Mouse (Mus musculus): ENCODE measurements at regions not wholly inside any gene's neighbourhood (a gene's known extent, or its start where the extent isn't known, plus 50 kb on each side); places are given as distances from the start of the nearest gene placed in this dataset.

- TF ChIP-seq CTCF (IDR thresholded peaks at IDR 0.05; ENCODE audit: low read depth) (no peak), EP300 (optimal IDR thresholded peaks at IDR 0.05) (no peak)
These were observed 758.1 kb downstream of the Cypt12 start for GRCm38 (mm10) chr3:18706356-18706755.

Measured in stomach, postnatal 0 days (tissue).